Mouse (Mus musculus) monocyte, adult 2 months (primary cell): Measurements from ENCODE around the gene Abcc9.

ENCODE experiments used
- DNase-seq, 2 experiments: peaks; one replicate each; pipeline ENCODE4 v3.0.0; 2022; ENCODE audit warnings: low spot score in 2 of 2, low read depth in 1 of 2

Gene Abcc9

GRCm38 (mm10) chr6:142623351-142623750, 78.8 kb downstream of the Abcc9 start:
- DNase-seq = no peak

DNA sequence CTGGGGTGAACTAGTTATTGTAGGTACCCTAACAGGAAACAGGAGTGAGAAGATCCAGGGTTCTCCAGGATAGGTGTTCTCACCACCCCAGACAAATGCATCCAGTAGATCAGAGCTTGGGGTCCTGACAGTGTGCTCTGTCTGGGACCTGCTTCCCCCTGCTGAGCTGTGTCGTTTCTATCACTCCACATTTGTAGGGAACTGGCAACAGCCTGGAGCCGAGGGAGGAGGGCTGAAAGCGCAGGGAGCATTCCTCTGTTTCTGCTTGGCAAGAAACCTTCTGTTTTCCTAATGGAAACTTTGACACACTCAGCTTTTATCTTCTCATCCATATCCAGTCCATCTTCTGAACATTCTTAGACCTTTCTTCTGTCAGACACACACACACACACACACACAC, 85.5 kb downstream of the Abcc9 start:
- no peak for DNase-seq

- DNase-seq = no peak
These were observed 87.8 kb downstream of the Abcc9 start for GRCm38 (mm10) chr6:142614324-142614723.

DNA sequence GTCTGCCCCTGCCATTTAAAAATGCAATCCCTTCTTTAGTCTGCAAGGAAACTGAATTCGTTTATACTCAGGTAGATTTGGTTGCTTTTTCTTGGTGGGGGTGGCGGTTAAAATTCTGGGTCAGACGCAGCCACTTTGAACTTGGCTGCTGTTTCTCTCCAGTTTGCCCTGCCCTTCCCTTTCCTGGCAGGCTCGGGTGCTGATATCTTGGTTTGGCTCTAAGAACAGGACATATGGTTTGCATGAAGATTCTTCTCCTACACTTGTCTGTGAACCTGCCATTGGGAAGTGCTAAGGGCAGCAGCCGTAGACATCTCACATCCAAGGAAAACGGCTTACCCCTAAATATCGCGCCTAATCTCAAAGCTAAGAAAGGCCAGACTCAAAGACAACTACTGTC, 89.7 kb downstream of the Abcc9 start:
- DNase-seq = no peak

DNA sequence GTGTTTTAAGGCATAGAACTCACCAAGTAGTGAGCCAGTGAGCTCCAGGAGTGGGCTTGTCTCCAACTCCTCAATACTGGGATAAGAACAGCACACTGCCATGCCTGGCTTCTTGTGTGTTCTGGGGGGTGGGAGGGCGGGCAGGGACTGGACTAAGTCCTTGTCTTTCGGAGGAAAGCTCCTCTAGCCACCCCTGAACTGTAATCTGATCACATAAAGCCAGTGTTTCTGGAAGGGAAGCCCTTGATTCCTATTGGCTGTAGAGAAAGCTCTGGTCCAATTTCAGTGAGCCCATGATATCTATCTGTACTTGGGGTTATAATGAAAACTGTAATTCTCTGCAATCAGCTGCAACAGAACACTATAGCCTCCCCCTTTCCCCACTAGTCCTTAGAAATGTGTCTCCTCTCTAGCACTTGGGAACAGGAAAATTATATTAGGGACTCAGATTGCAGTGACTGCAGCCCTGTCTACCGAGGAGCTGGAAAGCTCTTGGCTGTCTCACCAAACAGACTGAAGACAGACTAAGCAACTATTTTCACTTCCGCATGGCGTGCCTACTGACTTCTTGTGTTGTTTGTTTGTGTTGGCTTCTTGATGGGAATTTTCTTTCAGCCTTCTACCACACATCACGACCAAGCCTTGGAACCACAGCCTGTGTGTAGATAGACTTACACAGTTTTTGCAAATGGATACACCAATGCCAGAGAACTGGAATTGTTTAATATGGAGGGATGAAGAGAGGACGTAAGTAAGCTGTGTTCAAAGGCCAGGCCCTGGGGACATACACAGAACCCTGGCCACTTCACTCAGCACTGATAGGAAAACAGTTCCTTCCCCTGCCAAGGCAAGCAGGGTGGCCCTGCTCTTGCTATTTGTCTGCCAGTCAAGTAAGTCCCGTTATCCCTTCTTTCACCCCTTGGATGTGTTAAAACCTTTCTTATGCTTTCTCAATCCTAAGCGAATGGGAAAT, 92.4 kb downstream of the Abcc9 start:
- DNase-seq = no peak

- no peak for DNase-seq
These were observed 95.0 kb downstream of the Abcc9 start for GRCm38 (mm10) chr6:142607080-142607479.

DNA sequence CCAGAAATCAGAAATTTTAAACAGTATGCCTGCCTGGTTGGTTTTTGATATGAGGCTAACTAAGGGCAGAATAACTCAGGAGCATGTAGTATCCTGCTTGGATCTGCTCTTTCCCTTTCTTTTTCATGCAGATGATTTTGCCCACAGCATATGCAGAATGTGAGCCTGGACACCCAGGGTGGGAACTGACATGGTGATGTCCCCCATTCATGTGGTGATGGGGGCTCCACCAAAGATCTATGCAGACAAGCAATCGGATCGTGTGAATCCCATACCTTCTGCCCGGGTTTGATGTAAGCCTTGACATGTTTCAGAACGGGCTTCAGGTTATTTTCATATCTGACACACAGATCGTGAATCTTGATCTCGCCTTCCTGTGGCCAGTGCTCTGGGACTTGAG, 99.3 kb downstream of the Abcc9 start:
- no peak for DNase-seq

DNA sequence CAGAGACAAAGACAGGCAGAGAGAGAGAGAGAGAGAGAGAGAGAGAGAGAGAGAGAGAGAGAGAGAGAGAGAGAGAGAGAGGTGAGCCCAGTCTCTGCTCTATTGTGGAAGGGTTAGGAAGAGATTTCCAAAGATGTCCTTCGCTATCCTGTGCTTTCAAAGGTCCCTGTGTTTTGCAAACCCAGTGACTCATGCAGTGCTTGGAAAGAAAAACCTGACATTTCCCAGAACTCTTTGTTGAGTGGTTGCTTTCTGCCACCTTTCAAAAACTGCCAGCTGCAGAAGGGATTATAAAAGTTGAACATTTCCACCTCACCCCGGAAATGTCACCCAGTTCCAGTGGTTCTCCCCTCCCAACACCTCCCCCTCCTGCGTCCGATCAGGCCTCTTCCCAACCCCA, 123.3 kb downstream of the Abcc9 start:
- no peak for DNase-seq

DNA sequence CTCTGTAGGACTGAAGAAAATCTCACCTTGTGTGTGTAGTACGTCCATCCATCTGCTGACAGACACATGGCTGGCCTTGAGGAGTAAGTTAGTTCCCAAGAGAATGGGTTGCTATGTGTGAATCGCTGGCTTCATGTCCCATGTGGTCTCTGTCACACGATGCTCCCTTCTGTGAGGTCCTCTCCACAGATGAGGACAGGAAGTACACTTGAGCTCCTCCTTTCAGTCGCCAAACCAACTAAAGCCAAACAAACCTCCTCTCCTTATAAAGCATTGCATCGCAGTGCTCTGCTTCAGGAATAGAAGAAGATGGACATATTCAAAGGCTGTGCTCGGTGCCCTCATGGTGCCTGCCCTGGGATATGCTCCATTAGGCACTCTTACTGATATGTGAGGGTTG, 124.3 kb downstream of the Abcc9 start:
- DNase-seq = no peak

GRCm38 (mm10) chr6:142572876-142573275, 129.2 kb downstream of the Abcc9 start:
- no peak for DNase-seq

DNA sequence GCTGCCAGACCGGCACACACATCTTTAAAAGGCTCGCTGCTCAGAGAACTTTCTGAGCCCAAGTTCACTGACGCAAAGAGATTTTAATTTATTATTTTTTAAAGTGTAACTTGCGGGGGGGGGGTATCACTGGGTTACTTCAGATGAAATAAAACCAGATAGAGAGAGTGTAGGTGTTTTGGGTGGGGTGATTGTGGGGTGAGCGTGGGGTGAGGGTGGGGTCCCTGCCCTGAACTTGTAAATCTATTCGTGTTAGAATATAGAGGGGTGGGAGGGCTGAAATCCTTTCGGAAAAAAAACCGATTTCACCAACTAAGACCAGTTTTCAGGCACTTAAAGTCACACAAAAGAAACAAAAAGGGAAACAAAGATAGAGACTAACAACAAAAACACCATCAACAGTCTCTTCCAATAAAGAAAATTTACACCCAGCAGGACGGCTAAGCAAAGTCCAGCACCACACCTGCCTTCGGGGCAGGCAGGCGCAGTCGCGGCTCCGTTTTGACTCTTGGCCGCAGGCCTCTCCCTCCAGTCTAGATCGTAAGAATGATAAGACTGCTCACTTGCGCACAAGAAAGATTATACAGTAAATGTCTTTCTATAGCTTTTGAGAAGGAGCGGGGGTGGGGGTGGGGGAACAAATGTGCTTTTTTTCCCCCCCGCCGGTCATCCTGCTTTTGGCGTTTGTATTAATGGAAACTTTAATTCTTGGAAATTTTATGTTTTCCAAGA, 130.3 kb downstream of the Abcc9 start:
- DNase-seq = no peak

DNA sequence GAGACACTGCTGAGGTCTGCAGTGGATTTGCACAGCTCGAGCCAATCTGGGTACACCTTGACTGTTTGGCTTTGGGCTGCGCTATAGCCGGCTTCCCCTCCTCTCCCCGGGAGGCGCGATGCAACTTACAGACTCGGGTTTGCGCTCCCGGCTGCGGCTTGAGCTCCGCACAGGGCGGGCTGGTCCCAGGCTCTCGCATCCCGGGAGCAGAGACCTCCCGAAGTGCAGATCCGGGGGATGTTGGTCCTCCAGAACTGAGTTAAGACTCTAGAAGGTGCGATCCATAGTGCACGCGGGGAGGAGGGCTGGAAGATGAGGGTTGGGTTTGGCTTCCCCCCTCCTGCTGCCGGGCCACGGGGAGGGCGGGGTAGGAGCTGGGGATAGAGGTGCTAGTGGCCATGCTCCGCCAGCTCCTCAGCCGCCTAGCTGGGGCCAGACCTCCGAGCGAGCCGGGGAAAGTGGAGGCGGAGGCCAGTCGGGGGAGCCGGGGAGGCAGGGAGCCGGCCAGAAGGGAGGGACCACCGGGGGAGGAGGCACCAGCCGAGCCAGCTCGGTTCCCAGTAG, 131.0 kb downstream of the Abcc9 start, which contains the start of gene Kcnj8:
TSS of gene Kcnj8 (minus strand) at position 560 of the 564 bp plus-strand sequence.
- DNase-seq = no peak

DNA sequence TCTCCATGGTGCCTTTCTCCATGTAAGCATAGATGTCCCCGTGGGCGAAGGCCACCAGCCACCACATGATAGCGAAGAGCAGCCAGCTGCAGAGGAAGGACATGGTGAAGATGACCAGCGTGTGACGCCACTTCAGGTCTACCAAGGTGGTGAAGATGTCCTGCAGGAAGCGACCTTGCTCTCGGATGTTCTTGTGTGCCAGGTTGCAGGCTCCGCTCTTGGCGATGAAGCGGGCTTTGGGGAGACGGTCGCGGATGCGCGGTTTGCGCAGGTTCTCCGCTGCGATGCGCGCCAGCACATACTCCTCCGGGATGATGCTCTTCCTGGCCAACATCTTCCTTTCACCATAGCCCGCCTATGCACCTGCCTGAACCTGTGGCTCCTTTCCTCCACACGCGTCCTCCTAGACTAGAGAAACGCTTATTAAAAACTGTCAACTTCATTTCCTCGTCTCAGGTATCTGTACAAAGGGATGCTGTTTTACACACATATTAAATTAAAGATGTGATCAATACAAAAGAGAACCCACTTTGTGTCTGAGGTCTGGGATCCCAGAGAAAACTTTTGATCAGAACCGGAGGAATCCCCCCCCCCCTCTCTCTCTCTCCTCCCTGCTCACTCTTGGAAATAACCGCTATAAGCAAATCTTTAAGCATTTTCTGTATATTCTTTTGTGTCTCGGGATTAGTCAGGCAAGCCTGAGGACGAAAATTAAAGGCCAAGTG, 131.9 kb downstream of the Abcc9 start:
- no peak for DNase-seq

GRCm38 (mm10) chr6:142568713-142569357, 133.3 kb downstream of the Abcc9 start:
- DNase-seq = no peak

DNA sequence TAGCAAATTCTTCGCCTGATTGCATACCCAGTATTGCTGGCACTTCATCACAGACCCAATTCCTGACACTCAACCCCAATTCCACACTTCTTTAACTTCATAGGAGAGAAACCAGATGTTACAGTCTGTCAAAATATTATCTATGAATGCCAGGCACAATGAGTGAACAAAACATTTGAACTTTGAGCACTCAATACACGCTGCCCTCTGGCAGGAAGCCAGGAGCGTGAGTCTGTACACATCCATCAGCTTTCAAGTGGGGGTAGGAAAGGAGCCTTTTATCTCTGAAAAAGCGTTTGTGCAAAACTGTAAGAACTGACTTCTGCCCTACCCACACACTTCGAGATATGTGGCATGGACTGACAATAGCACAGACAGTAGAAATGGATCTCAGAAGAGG, 134.7 kb downstream of the Abcc9 start:
- no peak for DNase-seq

GRCm38 (mm10) chr6:142564746-142565145, 137.4 kb downstream of the Abcc9 start:
- no peak for DNase-seq

GRCm38 (mm10) chr6:142561151-142561550, 141.0 kb downstream of the Abcc9 start:
- DNase-seq = no peak

DNA sequence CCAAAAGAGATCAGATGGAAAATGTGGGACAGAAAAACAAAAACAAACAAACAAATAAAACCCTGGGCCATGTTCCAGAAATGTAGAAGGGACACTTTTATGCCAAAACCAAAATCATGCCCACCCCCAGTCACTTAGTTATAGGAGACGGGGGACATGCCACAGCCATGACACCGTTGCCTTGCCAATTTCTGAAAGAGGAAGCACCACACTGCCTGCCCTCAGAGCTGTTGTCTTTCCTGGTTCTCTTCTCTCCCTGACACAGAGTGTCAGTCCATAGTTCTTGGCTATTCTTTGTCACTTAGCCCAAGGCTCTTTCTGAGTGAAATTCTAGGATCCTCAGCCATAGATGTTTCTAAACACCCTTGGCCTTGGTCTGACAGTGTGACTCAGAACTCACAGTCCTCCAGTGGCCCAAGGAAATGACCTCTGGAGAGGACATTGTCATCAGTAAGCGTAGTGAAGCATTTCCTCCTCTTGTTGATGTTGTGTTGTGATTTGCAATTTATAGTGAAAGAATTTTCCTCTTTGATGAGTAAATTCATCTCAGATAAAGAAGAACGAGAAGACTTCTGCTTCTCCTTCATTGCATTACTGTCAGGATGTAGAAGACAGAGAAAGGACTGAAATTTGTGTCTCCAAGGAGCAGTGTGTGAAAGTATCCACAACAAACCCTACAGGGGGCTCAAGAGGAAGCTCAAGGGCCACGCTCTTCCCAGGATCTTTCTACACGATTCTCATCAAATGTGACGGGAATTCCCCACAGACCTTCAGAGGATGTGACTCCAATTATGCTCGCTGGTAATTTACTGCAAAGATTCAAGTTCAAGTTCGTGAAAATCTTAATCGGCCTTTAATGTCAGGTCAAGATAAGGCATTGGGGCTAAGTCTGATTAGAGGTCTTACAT, 143.1 kb downstream of the Abcc9 start:
- DNase-seq = no peak

- DNase-seq = no peak
These were observed 144.0 kb downstream of the Abcc9 start for GRCm38 (mm10) chr6:142558076-142558475.

DNA sequence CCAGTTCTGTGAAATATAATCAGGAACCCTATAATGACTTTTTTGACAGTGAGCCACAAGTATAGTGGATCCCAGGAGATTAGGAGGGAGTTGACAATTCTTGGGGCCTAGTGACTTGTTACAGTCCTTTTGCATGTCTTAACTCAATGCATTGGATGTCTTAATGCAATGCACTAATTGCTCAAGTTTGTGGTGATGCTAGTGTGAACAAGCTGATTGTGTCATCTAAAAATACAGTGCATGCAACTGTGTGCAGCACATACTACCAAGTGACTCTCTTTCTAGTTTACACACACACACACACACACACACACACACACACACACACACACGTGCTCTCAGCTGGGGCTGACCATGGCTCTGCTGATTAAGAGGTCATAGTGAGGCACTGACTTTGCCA, 146.1 kb downstream of the Abcc9 start:
- DNase-seq = no peak
